Mouse (Mus musculus) fibroblast of lung, adult 2 months (primary cell): ENCODE results near the gene Gm10428.
A peak's percentile ranks its signal among the peaks of the same experiment; 100 is the strongest.

Source experiments
- DNase-seq: peaks from one replicate; pipeline ENCODE4 v3.0.0-alpha.2; 2011; ENCODE audit warnings: low read depth

The Gm10428 gene

GRCm38 (mm10) chr11:62788935-62789616, 36.2 kb downstream of the Gm10428 start, which contains the start of gene Zfp286:
Zfp286 (minus strand) TSS chr11:62789462.
- peak; percentile 70 for DNase-seq

- no peak for DNase-seq
Measured at GRCm38 (mm10) chr11:62789617-62789936, 36.7 kb downstream of the Gm10428 start.
